8 mouse cellular contexts compared by ENCODE assay signal in the genomic region with DNA sequence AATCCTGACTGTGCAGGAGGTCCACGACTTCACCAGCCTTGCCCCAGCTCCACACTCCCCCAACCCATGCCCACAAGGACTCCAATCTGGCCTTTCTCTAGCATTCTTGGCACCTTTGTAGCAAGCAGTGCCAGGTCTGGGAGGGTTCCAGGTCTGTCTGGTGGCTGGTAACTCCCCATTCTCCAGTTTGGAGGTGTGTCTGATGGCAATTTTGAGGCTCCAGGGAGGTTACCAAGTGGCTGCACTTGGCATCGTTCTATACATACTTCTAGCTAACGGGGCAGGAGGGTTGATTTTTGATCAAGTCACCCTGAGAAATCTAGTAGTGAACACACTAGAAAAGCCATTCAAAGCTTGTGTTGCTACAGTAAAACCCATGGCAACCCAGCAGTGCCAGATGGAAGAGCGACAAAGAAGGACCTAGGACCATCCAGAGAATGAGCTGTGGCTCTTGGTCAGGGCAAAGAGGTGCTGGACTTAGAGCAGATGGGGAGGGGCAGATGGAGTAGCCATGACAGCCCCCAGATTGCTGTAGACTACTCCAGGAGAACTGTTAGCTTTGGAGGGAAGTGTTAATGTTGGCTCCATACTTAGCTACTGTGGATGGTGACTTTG.
DNase-seq lines count a peak whose midpoint lies in the region; ATAC-seq lines count a peak whose summit lies in the region.

No protein-coding gene starts in this region.

- peak; percentile 23; the same call in 1 of the 2 replicates for ATAC-seq in neural tube, embryonic 14.5 days (ENCODE audit: low read depth)

- no peak overlapping the region for H3K9ac ChIP-seq in neural tube, embryonic 14.5 days (replicated peaks; ENCODE audit: low read depth, low read length)

- no peaks in the 10 kb centered on the region for H3K27me3 ChIP-seq in neural tube, embryonic 14.5 days (ENCODE audit: control insufficient read depth, insufficient read depth, low read length)

- intact Hi-C loops in heart, postnatal 36 days (cut with DNase I): no loop called here
- intact Hi-C loops in heart, postnatal 14 days (cut with DNase I): no loop called here

- H3K9me3 ChIP-seq in neural tube, embryonic 14.5 days (ENCODE audit: control insufficient read depth, low read length): no peaks in the 10 kb centered on the region

- H3K4me1 ChIP-seq in neural tube, embryonic 14.5 days (ENCODE audit: control insufficient read depth, insufficient read depth, low read length): peaks cover 18% of the 10 kb centered on the region

- WGBS in neural tube, embryonic 14.5 days: 49% methylated on average over 4 of the region's 4 CpGs

- no peak overlapping the region for H3K4me3 ChIP-seq in neural tube, embryonic 14.5 days (ENCODE audit: low read depth, low read length)

- H3K4me2 ChIP-seq in neural tube, embryonic 14.5 days (ENCODE audit: low read depth, low read length): no peak overlapping the region

- DNase-seq in ovary, adult 18-20 months (ENCODE audit: low spot score): peak; percentile 6
- no peak for DNase-seq in ovary, postnatal 36 days (ENCODE audit: low spot score)
- peak; percentile 17 to 20 for DNase-seq in frontal cortex, postnatal 10 days (ENCODE audit: low spot score in 2 of 2)
- DNase-seq in layer of hippocampus, postnatal 14 days (ENCODE audit: low spot score in 2 of 2): peak; percentile 65 to 71
- no peak for DNase-seq in heart, postnatal 36 days
- DNase-seq in thymus, postnatal 36 days: no peak
- no peak for DNase-seq in heart, postnatal 14 days

- H3K27ac ChIP-seq in neural tube, embryonic 14.5 days (ENCODE audit: low read depth, low read length): peak overlapping the region; percentile 73; the same call in 1 of the 2 replicates

- H3K36me3 ChIP-seq in neural tube, embryonic 14.5 days (ENCODE audit: control insufficient read depth, insufficient read depth, low read length): no peaks in the 10 kb centered on the region

Comparison
In these comparisons a context has a peak if more than half of its experiments do, and no peak if none do; other contexts are left out.
1. DNase-seq: peak in ovary, adult 18-20 months (single experiment), frontal cortex, postnatal 10 days (2 of 2) and layer of hippocampus, postnatal 14 days (2 of 2); none in ovary, postnatal 36 days (single experiment), heart, postnatal 36 days (0 of 2), thymus, postnatal 36 days (0 of 2) and heart, postnatal 14 days (0 of 2).